Mouse (Mus musculus) G1E-ER4 (cell line): ENCODE data around the gene Nub1. TPM values are rescaled to one million over a fixed set of nuclear protein-coding genes. Genes with fewer than 3 reads are reported as not detected.

ENCODE experiments used
- GATA1 ChIP-seq: IDR thresholded peaks from one replicate; pipeline ENCODE4 v1.8.0; 2012; ENCODE audit warnings: low read length, inconsistent platforms
- polyA plus RNA-seq: library from polyadenylated mRNA; stranded (reverse); fragments of >175 nt; gene quantifications from 2 replicates; pipeline ENCODE4 v1.2.3, GENCODE M21; 2012

Gene Nub1
- polyA plus RNA-seq, 1 experiment: 20.1 TPM

DNA sequence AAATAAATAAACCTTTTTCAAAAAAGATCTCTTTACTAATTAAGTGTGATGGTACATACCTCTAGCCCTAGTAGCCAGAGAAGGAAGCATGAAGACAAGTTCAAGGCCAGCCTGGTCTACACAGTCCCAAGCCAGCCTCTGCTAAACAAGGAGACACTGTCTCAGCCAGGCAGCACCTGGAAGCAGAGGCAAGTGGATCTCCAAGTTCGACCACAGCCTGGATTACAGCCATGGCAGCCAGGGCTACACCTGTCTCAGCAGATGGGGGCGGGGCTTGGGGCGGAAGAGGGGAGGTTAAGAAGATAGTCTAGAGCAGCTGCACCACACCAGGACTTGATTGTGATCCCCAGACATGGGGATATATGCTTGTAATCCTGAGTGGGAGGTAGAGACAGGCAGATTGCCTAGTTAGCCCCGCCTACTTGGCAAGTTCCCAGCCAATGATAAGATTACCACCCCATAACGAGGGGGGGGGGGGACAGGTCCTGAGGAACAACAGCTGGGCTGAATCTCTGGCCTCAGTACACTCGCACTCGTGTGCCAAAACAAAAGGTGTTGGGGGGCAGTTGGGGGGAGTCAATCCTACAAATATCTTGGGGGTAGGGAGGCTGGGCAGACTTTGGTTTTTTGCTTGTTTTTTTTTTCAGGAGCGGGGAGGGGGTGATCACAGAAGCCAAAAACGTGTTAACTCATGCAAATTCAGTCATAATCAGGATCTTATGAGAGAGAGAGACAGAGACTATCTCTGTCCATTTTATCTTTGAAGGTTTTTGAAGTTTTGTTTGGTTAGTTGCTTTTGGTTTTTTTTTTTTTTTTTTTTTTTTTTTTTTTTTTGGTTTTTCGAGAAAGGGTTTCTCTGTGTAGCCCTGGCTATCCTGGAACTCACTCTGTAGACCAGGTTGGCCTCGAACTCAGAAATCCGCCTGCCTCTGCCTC, 41.8 kb downstream of the Nub1 start:
- no peak for TF ChIP-seq GATA1

DNA sequence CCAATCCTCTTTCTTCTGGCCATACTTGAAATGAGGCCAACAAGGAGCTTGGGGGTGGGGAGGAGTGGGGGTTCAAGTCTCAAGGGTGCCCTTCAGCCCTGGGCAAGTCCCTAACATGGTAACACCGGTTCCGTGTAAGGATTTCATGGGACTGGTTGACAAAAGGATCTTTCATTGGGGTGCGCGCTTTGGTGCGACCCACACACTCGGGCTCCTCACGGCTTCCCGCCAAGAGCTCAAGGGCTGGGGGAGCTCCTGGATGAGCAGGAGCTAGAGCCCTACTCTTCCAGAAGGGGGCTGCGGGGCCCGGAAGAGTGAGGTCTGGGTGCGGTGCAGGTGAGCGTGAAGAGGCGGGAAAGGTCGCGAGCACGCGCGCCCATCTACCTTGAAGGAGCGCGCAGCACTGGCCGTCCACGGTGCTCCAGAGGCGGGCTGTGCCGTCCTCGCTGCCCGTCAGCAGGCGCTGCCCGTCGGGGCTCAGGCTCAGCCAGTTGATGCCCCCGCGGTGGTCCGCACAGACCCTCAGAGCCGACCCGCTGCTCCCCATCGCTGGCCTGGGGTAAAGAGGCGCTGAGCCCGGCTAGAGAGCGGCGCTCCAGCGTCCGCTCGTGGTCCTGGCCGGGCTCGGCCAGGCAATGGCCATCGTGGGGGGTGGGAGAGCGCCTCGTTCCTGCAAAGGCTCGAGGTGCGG, 44.6 kb downstream of the Nub1 start:
- TF ChIP-seq GATA1: no peak

DNA sequence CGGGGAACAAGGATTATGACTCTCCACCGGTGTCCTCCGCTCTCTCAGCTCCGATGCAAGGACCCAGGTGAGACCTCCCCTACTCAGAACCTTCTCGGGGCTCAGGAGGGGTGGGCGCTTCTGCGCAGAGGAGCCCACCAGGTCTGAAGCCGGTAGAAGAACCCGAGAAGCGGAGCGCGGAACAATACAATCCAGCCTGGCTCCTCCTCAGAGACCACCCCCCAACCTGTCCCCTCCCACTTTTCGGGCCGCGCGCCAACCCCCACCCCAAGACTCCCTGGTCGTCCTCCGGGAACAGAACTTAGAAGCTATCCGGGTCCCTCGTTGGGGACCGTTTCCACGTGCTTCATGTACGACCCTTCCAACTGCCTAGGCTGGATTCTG, 45.1 kb downstream of the Nub1 start, which contains the start of gene Wdr86:
Gene Wdr86 (minus strand): TSS at position 240 of the 384 bp plus-strand sequence.
- TF ChIP-seq GATA1: no peak

DNA sequence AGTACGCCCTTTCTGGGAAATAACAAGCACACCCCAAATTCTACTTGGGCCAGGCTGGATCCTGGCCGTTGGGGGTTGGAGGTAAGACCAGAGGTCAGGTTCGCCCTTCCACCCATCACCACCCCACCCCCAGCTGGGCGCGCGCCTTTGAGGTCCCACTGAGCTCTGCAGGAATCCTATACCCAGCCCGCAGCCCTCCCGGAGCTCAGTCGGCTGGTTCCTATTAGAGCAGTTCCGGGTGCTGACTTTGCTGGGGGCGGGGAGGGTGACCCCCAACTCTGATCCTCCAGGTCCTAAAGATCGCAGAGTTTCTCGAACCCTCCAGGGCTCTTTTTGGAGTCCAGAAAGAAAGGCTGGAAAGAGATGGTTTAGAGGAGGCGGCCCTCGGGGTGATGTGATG, 45.7 kb downstream of the Nub1 start:
- TF ChIP-seq GATA1: no peak

- TF ChIP-seq GATA1: no peak
These were observed 47.8 kb downstream of the Nub1 start for GRCm38 (mm10) chr5:24733134-24733533.

GRCm38 (mm10) chr5:24733771-24734426, 48.6 kb downstream of the Nub1 start:
- no peak for TF ChIP-seq GATA1

- TF ChIP-seq GATA1: no peak
These were observed 52.3 kb downstream of the Nub1 start for GRCm38 (mm10) chr5:24737595-24737994.

- TF ChIP-seq GATA1: no peak
These were observed 53.2 kb downstream of the Nub1 start for GRCm38 (mm10) chr5:24738517-24738916.

GRCm38 (mm10) chr5:24739141-24739753, 53.9 kb downstream of the Nub1 start:
- TF ChIP-seq GATA1: no peak

- TF ChIP-seq GATA1: no peak
These were observed 56.0 kb downstream of the Nub1 start for GRCm38 (mm10) chr5:24741172-24741885.

GRCm38 (mm10) chr5:24743956-24744355, 58.6 kb downstream of the Nub1 start:
- no peak for TF ChIP-seq GATA1

GRCm38 (mm10) chr5:24747533-24747932, 62.2 kb downstream of the Nub1 start:
- TF ChIP-seq GATA1: no peak

DNA sequence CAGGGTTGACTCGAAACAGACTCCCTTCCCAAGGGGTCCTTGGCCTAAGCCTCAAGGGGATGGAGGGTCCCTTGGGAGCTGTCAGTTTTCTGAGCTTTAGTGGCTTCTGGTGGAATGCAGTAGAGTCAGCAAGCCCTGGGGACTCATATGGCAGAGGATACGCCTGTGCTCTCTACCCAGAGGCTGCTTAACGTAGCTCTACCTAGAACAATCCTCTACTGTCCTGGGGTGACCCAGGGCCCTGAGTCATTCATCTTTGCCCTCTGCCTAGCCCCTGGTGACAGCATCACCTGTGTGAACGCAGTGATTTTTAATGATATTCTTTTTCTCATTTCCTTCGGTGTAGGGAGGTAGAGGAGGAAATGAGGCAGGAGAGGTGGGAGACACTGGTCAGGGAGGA, 64.4 kb downstream of the Nub1 start:
- TF ChIP-seq GATA1: no peak

DNA sequence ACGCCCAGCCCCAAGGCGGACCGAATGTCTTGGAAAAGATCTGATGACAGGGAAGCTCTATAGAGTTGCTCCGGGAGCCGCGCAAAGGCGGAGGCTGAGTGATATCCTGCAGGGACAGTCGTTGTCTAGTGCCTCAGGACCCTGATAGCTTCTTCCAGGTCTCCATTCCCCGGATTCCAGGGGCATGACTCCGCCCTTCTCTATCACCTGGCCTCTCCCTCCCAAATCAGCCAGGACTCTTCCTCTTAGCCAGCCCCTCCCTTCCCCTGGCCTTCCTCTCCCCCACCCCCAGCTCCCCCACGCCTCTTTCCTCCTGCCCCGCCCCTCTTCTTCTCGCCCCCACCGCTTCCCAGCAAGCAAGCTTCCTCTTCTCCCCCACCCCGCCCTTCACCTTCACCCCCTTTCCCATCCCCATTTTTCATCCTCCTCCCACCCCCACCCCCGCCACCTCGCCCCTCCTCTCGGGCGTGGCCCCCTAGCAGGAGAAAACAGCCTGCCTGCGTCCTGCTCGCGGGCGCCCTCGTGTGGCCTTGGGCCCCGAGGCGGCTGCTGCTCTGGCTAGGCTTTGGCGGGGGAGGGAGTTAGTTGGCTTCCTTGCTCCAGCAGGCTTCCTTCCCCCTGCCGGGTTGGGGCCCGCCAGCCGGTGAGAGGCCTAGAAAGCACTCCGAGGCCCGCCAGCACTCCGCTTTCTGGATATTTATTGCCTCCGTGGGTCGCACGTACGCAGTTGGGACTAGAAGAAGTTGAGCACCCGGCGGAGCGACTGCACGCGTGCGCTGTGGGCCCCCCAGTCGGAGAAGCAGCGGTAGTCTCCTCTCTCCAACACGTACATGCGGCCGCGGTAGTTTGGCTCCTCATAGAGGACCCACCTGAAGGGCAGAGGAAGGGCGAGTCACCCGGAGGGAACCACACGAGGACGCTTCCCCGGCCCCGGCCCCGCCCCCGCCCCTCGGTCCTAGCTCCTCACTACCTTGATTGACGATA, 65.3 kb downstream of the Nub1 start:
- TF ChIP-seq GATA1: no peak
